Mouse (Mus musculus) testis, postnatal 14 days (tissue): ENCODE measurements at regions not wholly inside any gene's neighbourhood (a gene's known extent, or its start where the extent isn't known, plus 50 kb on each side); places are given as distances from the start of the nearest gene placed in this dataset.

Experiments used
- DNase-seq: peaks from one replicate; pipeline ENCODE4 v3.0.0; 2021; ENCODE audit warnings: low spot score

DNA sequence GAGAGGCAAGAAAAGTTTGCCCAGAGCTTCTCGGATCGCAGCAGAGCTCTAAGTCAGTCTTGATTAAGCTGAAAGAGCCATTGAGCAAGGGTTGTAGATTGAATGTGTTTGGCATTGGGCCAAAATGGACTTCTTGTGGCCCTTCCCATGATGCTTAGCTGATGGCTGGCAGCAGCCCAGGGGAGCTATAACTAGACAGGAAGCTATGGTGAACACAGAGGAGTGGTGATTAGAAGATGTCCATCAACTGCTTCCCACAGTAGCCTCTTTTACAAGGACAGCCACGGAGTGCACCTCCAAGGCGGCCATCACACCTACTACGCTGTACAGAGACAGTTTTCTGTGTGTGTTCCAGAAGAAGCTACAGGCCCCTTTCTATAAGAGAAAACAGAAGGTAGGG is 116.4 kb upstream of the Map1b start:
- DNase-seq = no peak

DNA sequence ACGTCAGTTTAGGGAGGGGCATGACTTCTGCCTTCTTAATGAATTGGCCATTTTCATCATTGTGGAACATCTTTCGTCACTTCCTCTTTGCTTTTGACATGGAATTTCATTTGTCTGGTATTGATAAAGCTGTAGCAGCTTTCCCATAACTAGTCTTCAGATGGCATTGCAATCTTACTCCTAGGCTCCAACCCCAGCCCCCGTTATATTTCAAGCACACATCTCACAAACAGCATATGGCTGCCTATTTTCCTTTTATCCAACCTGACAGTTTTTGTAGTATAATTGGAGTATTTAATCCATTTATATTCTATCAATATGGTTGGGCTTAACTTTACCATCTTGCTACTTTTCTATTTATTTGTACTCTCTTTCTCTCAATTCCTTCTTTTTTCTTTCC is 114.5 kb upstream of the Map1b start:
- no peak for DNase-seq

DNA sequence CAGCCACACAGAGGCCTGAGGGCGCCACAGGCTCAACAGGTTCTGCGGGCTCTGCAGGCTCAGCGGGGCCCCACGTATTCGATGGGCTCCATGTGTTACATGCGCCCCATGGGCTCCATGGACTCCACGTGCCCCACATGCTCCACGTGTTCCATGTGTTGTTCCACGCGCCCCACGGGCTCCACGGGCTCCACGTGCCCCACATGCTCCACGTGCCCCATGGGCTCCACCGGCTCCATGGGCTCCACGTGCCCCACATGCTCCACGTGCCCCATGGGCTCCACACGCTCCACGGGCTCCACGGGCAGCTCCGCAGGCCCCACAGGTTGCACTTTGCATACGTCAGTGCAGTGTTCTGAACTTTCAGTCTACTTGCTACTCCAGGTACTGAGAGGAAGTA is 114.0 kb upstream of the Map1b start:
- no peak for DNase-seq

DNA sequence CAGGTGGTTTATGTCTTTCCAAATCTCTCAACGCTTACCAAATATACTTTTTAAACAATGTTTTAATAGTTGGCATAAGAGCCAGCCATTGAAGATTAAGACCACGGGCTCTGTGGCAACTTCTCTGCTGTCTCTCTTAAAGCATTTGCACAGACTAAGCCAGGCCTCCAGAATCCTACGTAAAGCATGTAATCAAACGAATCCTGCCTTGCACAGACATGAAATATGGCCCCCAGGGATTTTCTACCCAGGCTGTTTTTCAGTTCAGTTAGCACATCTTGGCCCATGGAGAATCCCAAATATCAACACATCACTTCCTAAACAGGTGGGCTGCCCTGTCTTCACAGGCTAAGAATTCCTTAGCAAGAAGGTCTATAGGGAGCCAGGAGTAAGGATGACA is 108.9 kb upstream of the Map1b start:
- no peak for DNase-seq

DNA sequence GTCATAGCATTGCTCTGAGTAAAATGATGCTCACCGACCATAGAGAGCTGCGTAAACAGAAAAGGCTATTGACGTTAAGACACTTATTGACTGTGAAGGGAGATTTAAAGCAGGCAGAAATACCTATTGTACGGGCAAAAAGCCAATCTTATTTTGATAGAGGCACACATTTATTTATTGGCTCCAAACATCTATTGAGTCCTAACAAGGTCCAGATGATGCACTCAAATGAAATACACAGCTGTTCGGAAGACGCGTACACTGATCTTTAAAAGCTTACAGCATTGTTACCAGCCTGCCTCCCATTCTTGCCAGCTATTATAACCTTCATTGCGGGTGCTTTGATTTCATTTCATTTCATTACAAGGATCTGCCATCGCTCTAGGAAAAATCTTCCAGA is 102.0 kb upstream of the Map1b start:
- no peak for DNase-seq

DNA sequence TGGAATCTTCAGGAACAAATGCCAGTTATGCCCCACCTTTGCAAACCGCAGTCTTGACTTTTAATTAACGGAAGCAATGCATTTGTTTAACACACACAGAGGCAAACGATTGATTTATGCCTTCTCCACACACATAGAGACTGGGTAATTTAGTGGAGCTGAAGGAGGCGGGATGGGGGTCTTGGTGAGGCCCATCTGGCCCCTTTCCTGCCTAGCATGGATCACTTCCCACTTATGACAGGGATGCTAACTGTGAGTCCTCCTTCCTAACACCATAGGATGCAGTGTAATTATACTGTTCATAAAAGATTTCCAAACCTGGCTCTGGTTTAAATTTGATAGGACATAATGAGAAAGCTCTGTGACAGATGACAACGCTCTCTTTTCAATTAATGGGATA is 101.1 kb upstream of the Map1b start:
- no peak for DNase-seq

DNA sequence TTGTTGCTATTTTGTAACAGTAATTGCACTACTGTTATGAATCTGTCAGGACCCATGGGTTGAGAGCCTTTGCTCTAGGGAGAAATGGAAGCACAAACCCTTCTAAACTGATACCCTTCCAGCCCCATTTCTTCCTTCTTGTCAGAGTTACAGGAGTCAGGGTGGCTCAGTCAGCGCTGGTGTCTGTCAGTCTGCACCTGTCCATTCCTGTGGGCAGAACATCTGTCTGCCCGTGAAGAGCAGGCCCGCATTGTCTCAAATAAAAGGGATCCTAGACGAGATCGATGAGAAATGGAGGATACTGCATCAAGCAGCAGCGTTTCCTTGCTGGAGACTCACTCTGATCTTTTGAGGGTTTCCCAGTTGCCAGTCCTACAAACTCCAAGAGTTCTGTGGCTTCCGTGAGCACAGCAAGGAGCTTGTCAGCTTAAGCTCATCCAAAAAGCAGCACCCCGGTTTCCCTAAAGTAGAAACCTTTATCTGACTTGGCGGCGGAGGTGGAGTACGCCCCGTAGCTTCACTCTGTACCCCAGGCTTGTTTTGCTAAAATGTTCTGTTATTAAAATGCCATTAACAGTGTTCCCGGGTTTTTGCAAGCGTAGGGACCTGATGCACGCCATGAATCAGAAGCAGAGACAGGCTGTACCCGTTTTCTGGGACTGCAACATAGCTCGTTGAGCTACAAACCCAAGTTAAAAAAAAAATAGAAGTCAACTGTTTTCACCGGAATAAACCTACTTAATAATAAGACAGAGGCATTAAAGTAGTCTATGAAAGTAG is 95.6 kb upstream of the Map1b start:
- DNase-seq = no peak

DNA sequence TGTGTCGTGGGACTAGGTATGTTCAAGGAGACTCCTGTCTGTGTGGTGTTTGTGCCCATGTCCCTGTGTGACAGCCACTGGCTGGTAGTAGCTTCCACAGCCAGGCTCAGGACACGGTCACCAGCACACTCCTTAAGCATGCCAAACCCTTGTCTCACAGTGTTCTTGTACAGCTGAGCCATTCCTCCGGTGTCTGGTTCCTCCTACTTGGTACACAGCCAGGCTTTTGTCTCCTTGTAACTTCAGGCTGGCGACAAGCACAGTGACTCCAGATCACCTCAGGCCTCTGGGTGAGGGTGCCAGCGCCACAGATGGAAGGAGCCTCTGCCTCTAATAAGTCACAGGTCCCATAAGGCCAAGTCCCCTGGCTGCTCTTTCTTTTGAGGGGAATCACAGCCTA is 94.2 kb upstream of the Map1b start:
- peak; percentile 27 for DNase-seq

DNA sequence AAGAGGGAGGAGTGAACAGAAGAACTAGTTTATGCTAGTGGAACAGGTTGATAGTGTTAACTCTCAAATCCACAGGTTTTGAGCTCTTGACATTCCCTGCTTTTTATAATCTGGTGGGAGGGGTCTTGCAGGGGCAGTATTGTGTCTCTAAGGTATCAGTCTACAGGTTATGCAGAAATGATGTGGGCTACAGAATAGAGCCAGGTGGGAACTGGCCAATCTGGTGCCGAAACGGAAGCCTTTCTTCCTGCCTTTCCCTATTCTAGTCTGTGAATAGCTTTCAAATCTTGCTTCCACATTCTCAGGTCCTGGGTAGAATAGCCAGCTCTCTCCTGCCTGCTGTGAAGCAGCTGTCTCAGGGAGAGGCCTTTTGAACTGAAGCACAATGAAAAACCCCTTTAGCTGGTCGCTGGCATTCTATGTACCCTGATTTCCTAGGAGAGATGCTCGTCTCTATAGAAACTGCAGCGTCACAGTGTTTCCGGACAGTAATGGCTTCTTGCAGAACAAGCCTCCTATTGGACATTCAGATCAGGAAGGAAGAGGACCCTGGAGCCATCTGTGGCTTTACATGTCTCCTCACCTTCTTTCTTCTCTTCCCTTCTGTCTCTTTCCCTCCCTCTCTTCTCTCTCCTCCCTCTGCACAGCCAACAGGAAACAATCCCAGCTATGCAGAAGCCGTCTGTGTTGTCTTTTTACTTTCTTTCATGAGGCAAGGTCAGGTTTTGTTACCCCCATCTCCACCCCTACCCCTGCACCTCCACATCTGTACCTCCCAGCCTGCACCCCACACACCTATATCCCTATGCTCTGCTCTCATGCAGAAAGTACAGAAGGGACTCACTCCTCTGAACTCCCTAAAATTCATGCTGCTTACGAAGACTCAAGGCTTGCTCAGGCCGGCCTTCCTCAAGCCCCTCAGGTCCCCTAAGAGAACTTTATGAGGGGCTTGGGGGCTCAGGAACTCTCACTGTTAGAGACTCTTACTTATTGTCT is 93.1 kb upstream of the Map1b start:
- DNase-seq = no peak

DNA sequence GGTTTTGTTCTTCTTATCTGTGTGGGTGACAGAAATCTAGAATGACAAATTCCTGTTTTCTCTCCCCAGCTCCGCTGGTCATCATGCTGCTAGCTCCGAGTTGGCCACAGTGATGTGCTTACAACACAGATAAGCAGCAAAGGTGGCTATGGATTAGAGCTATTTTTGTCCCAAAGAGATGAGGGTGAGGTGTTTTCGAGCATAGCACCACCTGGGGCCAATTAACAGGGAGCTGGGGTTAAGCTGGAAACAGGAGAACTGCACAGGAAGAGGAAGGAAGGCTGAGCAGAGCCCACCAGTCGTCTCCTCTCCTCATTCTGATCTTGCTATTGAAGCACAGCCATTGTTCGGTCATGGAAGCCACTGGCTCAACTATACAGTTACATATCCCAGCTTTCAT is 92.3 kb upstream of the Map1b start:
- DNase-seq = no peak

DNA sequence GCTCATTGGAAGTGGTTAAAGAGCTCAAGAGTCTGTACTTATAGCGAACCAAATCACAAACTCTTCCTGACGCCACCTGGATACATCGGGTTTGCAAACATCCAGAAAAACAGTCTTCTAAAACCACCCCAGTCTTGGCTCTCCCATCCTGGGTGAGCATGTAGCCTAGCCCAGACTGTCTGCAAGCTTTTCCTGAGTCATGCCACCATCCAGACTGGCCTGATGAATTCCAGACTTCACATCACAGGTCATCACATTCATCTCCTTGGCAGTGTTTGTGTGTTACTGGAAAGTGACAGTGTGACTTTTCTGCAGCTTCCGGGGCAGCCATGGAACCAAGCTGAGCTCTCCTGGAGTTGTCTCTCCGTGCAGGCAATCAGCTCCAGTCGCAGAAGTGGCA is 90.9 kb upstream of the Map1b start:
- no peak for DNase-seq

DNA sequence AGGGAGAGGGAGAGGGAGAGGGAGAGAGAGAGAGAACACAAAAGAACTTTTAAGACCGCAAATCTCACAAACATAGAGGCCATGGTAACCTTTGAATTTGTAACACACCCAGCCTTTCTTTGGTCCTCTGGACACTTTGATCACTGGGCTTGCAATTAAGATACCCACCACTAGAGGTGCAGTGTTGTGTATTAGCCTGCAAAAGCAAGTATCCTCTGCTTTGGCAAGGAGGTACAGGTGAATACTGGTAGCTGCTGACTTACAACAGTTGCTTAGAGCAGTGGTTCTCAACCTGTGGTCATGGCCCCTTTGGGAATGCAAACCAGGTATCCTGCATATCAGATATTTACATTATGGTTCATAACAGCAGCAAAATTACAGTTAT is 90.3 kb upstream of the Map1b start:
- no peak for DNase-seq

DNA sequence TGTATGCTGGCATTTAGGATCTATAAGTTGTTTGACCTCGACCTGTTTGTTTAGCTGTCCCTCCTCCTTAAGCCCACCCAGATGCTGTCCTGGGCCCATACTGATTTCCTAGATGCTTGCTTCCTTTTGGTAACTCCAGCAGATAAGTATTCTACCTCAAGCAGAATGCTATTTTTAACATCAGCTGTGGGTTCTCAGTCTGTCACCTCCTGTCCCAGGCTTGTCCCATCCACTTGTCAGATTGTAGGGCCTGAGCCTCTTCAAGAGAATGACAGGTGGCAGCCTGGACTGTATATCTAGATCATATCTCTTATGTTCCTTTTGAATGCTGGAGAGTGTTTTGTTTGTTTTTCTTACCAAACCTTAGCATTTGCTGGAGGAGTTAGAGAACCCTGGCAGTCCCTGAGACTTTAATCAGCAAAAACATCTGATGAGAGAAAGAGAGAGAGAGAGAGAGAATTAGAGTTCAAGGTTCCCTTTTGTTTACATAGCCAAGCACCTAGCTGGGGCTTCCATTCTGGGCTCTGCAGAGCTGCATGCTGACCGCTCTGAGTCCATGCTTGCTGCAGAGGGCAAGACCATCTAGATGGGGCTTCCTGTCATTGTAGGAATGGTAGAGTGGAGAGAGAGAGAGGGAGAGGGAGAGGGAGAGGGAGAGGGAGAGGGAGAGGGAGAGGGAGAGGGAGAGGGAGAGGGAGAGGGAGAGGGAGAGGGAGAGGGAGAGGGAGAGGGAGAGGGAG is 89.7 kb upstream of the Map1b start:
- no peak for DNase-seq

DNA sequence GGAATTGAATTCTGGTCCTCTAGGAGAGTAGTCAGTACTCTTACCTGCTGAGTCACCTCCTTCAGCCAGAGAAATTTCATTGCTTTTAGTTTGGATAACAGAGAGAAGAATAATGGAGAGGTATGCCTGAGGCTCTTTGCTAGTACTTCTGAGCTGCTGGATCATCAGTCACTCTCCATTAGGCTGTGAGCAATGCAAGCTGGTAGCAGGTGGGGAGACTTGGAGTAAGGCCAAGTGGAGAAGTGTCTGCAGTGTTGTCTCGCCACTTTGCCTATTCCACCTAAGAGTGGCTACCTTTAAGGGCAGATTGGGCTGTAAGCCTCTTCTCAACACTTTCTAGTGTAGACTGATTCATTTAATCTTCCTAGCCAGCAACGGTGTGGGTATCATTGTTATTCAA is 81.6 kb upstream of the Map1b start:
- no peak for DNase-seq

DNA sequence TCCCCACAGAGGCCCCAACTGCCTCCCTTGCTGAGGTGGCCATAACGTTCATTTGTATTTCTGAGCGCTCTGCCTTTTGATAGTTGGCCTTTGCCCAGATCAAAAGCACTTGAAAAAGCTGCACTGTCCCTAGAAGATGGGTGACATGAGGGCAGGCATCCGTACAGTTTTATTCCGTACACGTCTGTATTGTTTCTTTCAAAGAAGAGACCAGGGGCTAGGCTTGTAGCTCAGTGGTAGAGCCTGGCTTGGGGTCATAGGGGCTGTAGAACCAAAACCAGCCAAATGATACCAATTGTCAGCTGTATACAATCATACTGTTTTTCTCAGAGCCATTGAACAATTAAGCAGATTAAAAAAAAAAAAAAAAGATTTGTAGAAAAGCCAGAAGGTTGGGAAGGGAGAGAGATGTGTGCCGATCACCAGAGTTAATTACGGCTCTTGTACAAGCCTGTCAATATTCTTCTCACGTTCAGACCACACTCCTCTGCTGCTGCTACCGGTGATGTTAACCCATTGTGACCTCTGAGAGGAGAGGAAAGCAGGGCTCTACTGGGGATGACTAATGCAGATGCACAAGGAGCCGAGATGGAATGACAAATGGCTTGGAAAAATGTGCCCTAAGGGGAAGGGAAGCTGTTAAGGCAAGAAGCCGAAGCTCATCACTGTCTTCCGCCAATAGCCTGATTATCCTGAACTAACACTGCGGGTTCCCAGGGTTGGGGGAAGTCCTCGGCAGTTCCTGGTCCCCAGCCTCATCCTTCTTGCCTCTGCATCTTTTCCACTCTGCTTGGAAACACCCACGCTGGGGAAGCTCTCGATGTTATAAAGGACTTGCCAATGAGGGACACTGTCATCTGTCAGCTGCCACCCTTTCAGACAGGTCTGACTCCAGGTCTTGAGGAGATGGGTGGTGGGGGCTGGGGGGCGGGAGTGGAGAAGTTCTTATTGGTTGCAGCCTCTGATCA is 77.8 kb upstream of the Map1b start:
- DNase-seq = no peak

DNA sequence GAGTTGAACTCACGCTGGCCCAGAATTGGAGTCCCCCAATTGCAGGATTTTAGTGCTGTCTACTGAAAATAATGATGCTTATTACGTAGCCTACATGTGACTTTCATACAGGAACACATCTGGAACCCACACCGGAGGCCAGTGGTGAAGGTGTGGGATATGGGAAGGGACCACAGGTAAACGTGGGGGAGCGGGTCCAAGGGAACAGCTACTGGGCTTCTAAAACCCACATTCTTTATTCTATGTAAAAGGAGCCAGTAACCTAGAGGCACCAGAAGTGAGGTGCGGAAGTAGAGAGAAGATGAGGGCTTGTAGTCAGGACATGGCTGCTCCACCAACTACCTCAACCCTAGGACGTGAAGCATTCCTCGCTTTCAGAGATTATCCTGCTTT is 76.9 kb upstream of the Map1b start:
- no peak for DNase-seq

DNA sequence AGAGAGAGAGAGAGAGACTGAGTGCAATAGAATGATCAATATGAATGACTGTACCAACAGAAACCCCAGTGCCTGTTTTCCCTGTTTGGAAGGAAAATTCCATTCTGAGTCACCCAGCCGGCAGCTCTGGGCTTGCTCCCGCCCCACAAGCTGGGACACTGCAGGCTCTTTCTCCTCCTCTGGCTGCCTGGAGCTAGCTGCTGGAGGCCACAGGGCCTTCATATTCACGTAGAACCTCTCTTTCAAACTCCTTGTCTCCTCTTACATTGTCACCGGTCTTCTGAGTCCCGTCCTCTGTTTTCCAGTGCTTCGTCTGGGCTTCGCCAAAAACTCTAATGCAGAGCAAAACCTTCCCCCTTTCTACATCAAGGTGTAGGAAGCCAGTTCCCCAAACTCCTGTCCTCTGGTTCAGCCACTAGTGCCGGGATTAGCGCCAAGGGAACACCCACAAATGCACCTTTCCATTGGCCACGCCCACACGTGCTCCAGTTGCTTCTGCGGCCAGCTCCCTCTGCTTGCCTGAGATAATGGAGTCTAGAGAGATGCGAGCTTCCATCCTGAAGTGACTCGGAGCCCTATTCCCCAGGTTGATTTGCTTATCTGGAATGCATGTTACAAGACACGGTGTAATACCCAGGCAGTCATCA is 76.4 kb upstream of the Map1b start:
- DNase-seq = peak; percentile 27

DNA sequence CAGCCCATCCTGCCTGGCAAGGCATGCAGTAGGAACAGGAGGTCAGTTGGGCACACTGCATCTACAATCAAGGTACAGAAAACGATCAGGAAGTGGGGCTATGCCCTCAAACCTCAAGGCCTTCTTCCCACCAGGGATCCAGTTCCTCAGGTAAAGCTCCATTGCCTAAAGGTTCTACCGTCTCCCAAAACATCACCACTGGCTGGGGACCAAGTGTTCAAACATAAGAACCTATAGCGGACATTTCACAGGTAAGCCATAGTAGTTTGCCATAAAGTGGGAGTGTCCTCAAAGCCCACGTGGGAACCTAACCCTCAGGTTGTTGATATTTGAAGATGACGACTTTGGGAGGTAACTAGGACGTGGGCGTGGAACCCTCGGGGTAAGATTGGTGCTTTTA is 72.3 kb upstream of the Map1b start:
- DNase-seq = no peak

DNA sequence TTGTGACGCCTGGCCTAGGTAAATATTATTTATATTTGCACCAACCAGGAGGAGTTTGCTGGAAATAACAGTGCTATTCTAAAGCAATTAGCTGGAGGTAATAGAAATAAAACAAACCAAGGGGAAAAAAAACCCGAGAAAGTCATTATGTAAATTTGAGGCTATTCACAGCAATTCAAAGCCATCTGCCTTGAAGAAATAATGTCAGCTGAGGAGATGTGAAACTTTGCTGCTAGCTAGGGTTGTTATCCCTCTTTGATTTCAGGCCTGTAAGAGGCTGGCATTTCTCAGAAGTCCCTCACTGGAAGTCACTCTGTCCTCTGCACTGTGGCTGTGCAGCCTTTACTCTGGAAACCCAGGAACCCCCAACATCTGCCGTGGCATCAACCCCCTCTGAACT is 67.5 kb upstream of the Map1b start:
- DNase-seq = no peak

DNA sequence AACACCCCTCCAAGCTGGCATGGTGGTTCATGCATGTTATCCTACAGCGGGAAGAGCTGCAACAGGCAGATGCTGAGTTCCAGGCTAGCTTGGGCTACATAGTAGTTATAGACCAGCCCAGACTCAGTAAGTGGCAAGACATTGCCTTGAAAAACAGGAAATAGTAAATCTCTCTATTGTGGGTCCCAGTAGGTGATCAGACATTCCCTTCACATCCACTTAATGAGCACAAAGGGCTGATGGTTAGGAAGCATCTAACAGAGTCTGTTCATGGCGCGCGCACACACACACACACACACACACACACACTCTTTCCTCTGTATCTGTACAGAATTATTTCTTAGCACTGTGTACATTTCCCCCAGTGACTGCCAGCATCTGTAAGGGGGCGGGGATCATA is 64.0 kb upstream of the Map1b start:
- no peak for DNase-seq

DNA sequence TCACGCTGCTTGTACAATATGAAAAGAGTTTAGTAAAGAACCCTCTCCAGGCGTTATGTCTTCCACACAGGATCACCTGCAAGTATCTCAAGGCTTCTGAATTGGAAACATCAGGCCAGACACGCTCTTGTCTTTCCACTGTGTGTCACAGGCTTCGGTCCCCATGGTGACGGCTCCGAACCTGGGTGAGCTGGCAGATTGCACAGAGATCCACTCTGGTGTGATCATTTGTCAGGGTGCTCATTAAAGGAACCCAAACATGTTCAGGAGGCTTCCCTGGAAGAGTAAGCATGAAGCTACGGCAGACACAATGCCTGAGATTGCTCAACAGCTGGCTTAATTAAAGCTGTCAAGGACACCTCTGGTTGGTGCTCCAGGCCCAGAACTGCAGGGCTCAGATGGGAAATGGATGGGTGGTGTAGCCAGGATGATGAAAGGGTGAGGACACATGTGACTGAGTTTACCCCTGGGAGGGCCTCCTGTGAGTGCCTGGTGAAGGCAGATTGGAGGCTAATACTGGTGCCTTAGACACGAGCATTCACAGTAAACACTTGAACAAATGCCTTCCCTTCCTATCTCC is 63.3 kb upstream of the Map1b start:
- no peak for DNase-seq
